Mouse (Mus musculus) megakaryocyte, embryonic 14.5 days (primary cell): ENCODE results near the gene Tmem80. TPM values are rescaled to one million over a fixed set of nuclear protein-coding genes. Genes with fewer than 3 reads are reported as not detected.

Experiments used
- H3K27me3 ChIP-seq: replicated peaks from 2 replicates; pipeline ENCODE3; 2012; ENCODE audit warnings: inconsistent platforms
- H3K36me3 ChIP-seq: replicated peaks from 2 replicates; pipeline ENCODE3; 2012; ENCODE audit warnings: low read length, inconsistent platforms, mixed read lengths
- H3K4me1 ChIP-seq: 2 replicates; pipeline ENCODE4 v1.6.1; 2012; ENCODE audit warnings: inconsistent platforms
- H3K4me3 ChIP-seq: replicated peaks from 2 replicates; pipeline ENCODE3; 2012; ENCODE audit warnings: moderate library complexity, mild to moderate bottlenecking, inconsistent platforms
- H3K9me3 ChIP-seq: 2 replicates; pipeline ENCODE4 v1.6.1; 2012; ENCODE audit warnings: inconsistent platforms
- FLI1 ChIP-seq: IDR thresholded peaks from 2 replicates; pipeline ENCODE4 v1.6.1; 2012; ENCODE audit warnings: low read length, inconsistent platforms, mixed read lengths
- GATA1 ChIP-seq: IDR thresholded peaks from 3 replicates; pipeline ENCODE4 v1.6.1; 2012; ENCODE audit warnings: mixed read lengths, low read length, inconsistent platforms, borderline replicate concordance
- polyA plus RNA-seq: library from polyadenylated mRNA; stranded (reverse); fragments of >175 nt; gene quantifications from 2 replicates; pipeline ENCODE4 v1.2.3, GENCODE M21; 2012; ENCODE audit warnings: low replicate concordance; ENCODE audit not compliant: insufficient read depth

Gene Tmem80
- polyA plus RNA-seq, 1 experiment = 12.3 TPM

- Histone ChIP-seq H3K27me3 (peaks cover 38% of the 10 kb centered on the region), H3K4me3 (no peak overlapping the region), H3K9me3 (no peaks in the 10 kb centered on the region), H3K36me3 (peaks cover 42% of the 10 kb centered on the region), H3K4me1 (peaks cover 17% of the 10 kb centered on the region)
- no peak for TF ChIP-seq FLI1
- no peak for TF ChIP-seq GATA1
Measured at GRCm38 (mm10) chr7:141337716-141338416, 10.3 kb downstream of the Tmem80 start.

GRCm38 (mm10) chr7:141338576-141339131, 11.1 kb downstream of the Tmem80 start, which contains the start of gene Eps8l2:
Gene Eps8l2, plus strand, starts transcription at chr7:141338880.
- Histone ChIP-seq H3K27me3 (peaks cover 45% of the 10 kb centered on the region), H3K4me3 (no peak within 1 kb of the TSS), H3K4me1 (peaks cover 19% of the 10 kb centered on the region), H3K9me3 (no peaks in the 10 kb centered on the region), H3K36me3 (peaks cover 34% of the 10 kb centered on the region)
- no peak for TF ChIP-seq GATA1
- no peak for TF ChIP-seq FLI1

DNA sequence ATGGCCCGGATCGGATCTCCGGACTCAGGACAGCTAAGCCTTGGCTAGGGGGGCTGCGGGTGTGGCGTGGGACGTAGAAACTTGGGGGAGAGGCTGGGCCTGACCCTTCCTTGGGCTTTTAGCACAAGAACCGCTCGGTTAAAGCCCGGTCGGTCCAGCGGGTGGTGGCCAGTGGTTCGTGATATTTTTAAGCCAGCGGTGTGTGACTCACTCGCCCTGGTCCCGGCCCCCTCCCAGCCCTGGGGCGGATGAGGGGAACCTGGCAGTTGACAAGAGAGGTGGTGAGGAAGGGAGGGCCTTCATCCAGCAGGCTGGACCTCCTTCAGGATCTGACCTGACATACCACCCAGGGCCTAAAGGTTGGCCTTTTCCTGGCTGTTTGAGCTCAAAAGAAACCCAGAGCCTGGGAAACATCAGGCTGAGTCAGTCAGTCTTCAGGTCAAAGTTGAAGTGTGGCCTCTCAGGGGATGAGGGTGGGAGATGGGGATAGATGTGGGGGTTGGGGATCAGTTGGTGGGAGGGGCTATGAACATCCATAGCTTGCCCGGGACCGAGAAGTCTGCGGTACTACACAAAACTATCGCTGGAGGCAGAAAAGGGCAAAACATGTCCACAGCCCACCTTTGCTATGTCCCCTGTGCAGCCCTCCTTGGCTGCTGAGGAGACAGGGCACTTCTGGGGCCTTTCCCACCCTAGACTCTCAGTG, 11.8 kb downstream of the Tmem80 start:
- Histone ChIP-seq H3K4me1 (peaks cover 20% of the 10 kb centered on the region), H3K36me3 (peaks cover 28% of the 10 kb centered on the region), H3K27me3 (peaks cover 49% of the 10 kb centered on the region), H3K4me3 (no peak overlapping the region), H3K9me3 (no peaks in the 10 kb centered on the region)
- TF ChIP-seq FLI1 = no peak

DNA sequence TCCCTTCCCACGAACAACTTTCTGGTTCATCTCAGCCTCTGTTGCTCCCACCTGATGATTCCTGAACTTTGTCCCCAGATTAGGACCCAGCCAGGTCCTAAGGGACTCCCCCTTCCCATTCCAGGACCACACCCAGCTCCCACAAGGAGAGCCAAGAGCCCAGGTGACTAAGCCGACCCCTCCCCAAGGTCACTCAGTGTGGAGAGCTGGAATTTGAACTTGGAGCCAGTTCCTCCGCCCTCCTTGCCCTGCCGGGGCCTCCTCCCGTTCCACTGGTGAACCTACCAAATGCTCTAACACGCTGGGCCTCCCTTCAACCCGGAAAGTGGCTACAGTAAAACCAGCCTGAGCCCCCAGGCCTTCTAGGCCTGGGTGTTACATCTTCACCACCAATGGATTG, 12.5 kb downstream of the Tmem80 start:
- TF ChIP-seq GATA1 (no peak), FLI1 (no peak)
- Histone ChIP-seq H3K9me3 (no peaks in the 10 kb centered on the region), H3K36me3 (peaks cover 21% of the 10 kb centered on the region), H3K4me3 (no peak overlapping the region), H3K4me1 (peaks cover 20% of the 10 kb centered on the region), H3K27me3 (peaks cover 49% of the 10 kb centered on the region)

GRCm38 (mm10) chr7:141340476-141340875, 12.9 kb downstream of the Tmem80 start:
- TF ChIP-seq GATA1 = no peak
- TF ChIP-seq FLI1 = no peak
- Histone ChIP-seq H3K4me1 (peaks cover 21% of the 10 kb centered on the region), H3K4me3 (no peak overlapping the region), H3K9me3 (no peaks in the 10 kb centered on the region), H3K36me3 (peaks cover 17% of the 10 kb centered on the region), H3K27me3 (peaks cover 49% of the 10 kb centered on the region)

DNA sequence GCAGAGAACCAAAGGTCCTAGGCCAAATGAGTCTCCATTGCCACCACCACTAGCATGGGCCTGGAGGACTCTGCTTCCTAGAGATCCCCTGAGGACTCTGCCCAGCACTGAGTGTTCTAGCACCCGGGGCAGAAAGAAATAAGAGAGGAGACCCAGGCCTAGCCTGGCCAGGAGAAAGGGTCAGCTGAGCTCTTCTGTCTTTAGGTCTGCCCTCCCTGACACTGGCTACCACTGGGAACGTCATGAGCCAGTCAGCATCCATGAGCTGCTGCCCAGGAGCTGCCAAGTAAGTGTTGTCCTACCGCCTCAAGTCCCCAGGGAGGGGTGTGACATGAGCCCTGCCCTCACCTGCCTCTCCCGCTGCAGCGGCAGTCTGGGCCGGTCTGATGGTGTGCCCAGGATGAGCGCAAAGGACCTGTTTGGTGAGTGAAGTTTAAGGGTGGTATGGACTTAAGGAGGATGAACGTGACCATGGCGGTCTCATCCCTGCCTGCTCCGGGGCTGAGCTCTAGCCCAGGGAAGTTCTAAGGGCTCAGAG, 14.2 kb downstream of the Tmem80 start:
- no peak overlapping the region for H3K4me3 ChIP-seq
- H3K9me3 ChIP-seq = no peaks in the 10 kb centered on the region
- TF ChIP-seq FLI1 = no peak
- no peak for TF ChIP-seq GATA1
- H3K36me3 ChIP-seq = peaks cover 4% of the 10 kb centered on the region
- peaks cover 49% of the 10 kb centered on the region for H3K27me3 ChIP-seq
- peaks cover 25% of the 10 kb centered on the region for H3K4me1 ChIP-seq

DNA sequence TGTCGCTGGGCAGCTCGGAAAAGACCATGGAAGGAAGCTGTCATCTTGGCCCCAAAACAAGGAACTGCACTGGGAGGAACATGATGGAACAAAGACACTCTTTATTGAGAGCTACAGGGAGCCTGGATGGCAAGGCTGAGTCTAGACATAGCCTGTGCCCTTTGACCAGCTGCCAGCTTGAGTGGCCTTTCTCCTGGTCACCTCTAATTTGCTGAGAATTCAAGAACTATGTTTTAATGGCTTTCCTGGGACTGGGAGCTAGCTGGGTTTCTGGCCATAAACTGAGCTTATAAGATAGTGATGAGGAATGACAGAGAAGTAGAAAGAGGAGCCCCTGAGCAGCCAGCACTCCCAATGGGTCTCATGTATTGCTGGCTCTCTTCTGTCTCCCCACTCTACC, 15.7 kb downstream of the Tmem80 start:
- peaks cover 18% of the 10 kb centered on the region for H3K4me1 ChIP-seq
- TF ChIP-seq FLI1 = no peak
- no peaks in the 10 kb centered on the region for H3K9me3 ChIP-seq
- H3K4me3 ChIP-seq = no peak overlapping the region
- peaks cover 49% of the 10 kb centered on the region for H3K27me3 ChIP-seq
- H3K36me3 ChIP-seq = no peaks in the 10 kb centered on the region

GRCm38 (mm10) chr7:141343696-141344095, 16.2 kb downstream of the Tmem80 start:
- Histone ChIP-seq H3K36me3 (no peaks in the 10 kb centered on the region), H3K4me3 (no peak overlapping the region), H3K9me3 (no peaks in the 10 kb centered on the region), H3K27me3 (peaks cover 46% of the 10 kb centered on the region), H3K4me1 (peaks cover 13% of the 10 kb centered on the region)
- TF ChIP-seq FLI1 = no peak
- TF ChIP-seq GATA1 = no peak

DNA sequence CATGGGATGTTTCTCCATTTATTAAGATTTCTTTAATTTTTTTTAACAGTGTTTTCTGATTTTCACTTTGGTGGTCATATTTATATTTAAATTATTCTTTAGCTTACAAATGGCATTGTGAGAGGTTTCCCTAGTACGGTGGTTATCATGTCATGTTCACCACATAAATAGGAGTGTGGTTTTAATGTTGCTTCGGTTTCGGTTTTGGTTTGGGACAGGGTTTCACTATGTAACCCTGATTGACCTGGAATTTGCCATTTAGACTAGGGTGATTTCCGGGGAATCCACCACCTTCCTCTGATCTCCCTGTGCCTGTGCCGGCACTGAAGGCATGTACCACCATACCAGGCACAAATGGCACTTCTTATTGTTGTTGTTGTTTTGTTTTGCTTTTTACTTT, 17.2 kb downstream of the Tmem80 start:
- Histone ChIP-seq H3K36me3 (no peaks in the 10 kb centered on the region), H3K27me3 (peaks cover 36% of the 10 kb centered on the region), H3K4me1 (peaks cover 11% of the 10 kb centered on the region), H3K4me3 (no peak overlapping the region), H3K9me3 (no peaks in the 10 kb centered on the region)
- TF ChIP-seq FLI1 (no peak), GATA1 (no peak)

GRCm38 (mm10) chr7:141351061-141351460, 23.5 kb downstream of the Tmem80 start:
- no peaks in the 10 kb centered on the region for H3K36me3 ChIP-seq
- peaks cover 23% of the 10 kb centered on the region for H3K27me3 ChIP-seq
- no peak for TF ChIP-seq GATA1
- no peak for TF ChIP-seq FLI1
- H3K4me1 ChIP-seq = peaks cover 13% of the 10 kb centered on the region
- H3K4me3 ChIP-seq = no peak overlapping the region
- H3K9me3 ChIP-seq = no peaks in the 10 kb centered on the region
